Mouse (Mus musculus): Measurements from ENCODE around the gene Gngt2.

Gene Gngt2

GRCm38 (mm10) chr11:95825625-95826024 is 11.4 kb upstream of the Gngt2 start:
- in situ Hi-C loops (cut with MboI; ENCODE audit: low sequenced_read_pairs) = loop anchor here (5.0 kb wide), 1 partner anchor 37 kb away; no protein-coding TSS in a partner anchor

DNA sequence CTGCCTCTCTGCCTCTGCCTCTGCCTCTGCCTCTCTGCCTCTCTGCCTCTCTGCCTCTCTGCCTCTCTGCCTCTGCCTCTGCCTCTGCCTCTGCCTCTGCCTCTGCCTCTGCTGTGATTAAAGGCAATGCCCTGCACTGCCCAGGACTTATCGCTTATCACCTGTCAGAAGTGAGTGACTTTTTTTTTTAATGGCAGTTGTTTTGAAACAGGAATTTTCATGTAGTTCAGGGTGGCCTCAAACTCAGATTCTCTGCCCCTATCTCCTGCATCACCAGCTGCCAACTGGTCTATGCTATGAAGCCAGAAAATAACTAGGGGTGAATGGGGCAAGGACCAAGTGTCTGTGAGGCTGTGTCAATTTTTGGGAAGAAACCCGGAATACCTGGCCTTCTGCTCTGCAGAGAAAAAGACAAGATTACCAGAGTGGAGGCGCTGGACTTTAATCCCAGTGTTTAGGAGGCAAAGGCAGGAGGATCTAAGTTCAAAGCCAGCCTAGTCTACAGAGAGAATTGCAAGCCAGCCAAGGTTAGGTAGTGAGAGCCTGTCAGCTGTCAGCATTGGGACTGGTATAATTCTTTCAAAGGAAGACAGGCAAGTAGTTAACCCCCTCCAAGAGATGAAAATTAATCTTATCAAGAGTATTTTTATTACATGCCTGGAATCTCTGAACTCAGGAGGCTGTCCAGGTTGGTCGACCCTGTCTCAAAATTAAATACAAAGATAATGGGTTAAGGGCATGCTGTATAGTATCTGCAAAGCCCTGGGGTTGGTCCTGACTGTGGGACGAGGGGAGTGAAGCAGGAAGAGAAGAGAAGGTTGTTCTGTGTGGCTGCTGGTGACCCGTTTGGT is 10.5 kb upstream of the Gngt2 start:
- in situ Hi-C loops (cut with MboI; ENCODE audit: low sequenced_read_pairs) = loop anchor here (5.0 kb wide), 1 partner anchor 36 kb away; no protein-coding TSS in a partner anchor

DNA sequence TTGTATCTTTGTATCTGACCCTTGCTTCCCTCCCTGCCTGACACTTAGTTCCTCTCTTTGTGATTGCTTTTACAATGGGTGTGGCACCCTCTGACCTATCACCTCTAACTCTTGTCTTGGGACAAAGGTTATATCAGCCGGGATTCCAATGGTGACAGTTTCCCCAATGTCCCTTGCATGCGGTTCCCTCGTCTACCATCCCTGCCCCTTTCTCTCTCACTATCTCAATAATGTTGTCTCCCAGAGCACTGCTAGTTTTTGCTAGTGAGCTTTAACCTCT is 9.9 kb upstream of the Gngt2 start:
- in situ Hi-C loops (cut with MboI; ENCODE audit: low sequenced_read_pairs) = loop anchor here (5.0 kb wide), 1 partner anchor 35 kb away; no protein-coding TSS in a partner anchor

DNA sequence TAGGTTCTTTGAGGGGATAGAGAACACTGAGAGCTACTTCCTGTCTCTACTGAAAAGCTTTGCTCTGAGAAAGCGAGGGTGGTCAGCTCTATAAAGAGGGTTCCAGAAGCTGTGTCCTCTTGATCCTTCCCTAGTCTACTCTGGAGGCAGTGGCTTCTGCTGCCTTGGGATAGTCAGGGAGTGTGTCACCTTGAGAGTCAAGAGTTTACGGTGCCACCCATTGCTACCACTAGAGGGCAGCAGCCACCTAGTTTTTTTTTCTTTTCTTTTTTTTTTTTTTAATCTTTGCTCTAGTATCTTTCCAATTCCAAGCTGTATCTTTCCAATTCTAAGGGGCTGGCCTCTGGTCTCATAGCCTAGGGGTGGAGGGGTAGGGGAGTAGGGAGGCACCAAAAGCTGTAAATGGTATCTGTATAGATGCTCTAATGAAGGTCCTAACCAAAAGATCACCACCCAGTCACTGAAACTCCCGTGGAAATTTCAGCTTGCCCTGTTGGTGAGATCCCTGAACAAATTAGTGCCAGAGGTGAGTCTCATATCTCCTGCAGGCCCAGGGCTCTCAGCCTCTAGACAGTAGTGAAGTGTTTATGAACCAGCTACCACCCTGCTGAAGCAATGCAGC is 9.4 kb upstream of the Gngt2 start:
- in situ Hi-C loops (cut with MboI; ENCODE audit: low sequenced_read_pairs) = loop anchor here (5.0 kb wide), 1 partner anchor 35 kb away; no protein-coding TSS in a partner anchor

- in situ Hi-C loops (cut with MboI; ENCODE audit: low sequenced_read_pairs) = loop anchor here (5.0 kb wide), 1 partner anchor 34 kb away; no protein-coding TSS in a partner anchor
These were observed 8.6 kb upstream of the Gngt2 start for GRCm38 (mm10) chr11:95828181-95828964.

- in situ Hi-C loops (cut with MboI; ENCODE audit: low sequenced_read_pairs) = loop anchor here (5.0 kb wide), 1 partner anchor 33 kb away; no protein-coding TSS in a partner anchor
These were observed 7.4 kb upstream of the Gngt2 start for GRCm38 (mm10) chr11:95829526-95830050.

GRCm38 (mm10) chr11:95830411-95831275 is 6.4 kb upstream of the Gngt2 start:
- in situ Hi-C loops (cut with MboI; ENCODE audit: low sequenced_read_pairs) = no loop called here

- in situ Hi-C loops (cut with MboI; ENCODE audit: low sequenced_read_pairs) = no loop called here
These were observed 5.8 kb upstream of the Gngt2 start for GRCm38 (mm10) chr11:95831276-95831619.

DNA sequence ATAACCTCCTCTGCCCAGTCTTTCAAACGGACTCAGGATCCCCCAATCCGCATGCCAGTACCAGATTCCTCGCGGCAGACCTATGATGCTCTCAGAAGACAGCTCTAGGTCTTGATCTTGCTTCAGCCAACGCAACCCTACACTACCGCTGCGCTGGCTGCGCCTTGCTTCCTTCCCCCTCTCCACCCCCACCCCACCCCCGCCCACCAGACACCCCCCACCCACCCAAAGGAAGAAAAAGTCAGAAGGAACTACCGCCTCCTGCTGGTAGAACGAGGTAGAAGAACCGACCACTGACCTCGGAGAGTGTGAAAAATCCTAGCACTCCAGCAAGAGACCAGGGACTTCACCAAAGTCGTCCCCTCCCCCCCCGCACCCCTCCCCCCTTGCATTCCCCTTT is 5.4 kb upstream of the Gngt2 start:
- in situ Hi-C loops (cut with MboI; ENCODE audit: low sequenced_read_pairs) = no loop called here

GRCm38 (mm10) chr11:95832129-95833005 is 4.6 kb upstream of the Gngt2 start:
- in situ Hi-C loops (cut with MboI; ENCODE audit: low sequenced_read_pairs) = no loop called here

DNA sequence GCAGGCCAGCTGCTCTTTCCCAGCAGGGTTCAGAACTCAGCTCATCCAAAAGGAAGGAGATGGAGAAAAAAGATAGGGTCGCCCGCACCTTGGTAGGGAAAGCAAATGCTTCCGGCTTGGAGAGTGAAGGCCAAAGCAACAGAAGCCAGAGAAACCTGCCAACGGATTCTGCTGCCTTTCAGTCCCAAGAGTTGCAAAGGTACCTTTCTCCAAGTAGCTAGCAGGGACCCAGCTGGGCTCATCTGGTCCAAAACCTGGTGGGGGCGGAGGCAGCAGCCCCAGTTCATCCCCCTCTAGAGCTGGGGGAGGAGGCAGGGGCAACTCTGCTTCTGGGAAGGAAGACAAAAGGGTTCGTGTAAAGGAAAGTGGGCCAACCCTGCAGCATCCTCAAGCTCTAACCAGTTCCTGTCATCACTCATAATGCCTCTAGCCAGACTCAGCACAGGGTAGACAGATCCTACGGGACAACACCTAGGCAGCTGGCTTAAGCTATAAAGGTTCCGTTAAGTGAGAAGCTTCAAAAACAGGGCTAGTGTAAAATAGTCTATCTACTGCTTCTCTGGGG is 3.9 kb upstream of the Gngt2 start:
- in situ Hi-C loops (cut with MboI; ENCODE audit: low sequenced_read_pairs) = no loop called here

GRCm38 (mm10) chr11:95833631-95834142 is 3.3 kb upstream of the Gngt2 start:
- in situ Hi-C loops (cut with MboI; ENCODE audit: low sequenced_read_pairs) = no loop called here

DNA sequence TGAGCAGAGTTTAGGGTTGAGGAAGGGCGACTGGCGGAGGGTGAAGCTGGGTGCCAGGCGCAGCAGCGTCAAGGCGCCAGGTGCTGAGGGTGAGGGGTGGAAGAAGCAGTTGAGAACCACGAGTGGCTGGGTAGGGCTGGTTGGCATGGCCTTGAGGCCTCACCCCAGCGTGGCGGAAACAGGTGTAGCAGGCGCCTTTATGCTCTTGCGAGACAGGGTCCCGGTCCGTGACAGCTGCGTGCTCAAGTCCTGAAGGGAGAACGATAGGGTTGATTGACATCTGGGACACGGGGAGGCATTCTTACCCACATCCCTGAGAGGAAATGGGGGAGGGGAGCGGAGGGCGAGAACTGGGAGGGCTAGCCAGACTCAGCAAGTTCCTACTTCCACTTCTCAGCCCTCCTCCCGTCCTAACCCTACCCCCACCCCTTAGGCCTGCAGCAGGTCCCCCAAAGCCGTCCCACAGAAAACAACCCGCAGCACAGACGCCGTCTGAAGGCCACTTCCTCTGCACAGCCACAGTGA is 2.8 kb upstream of the Gngt2 start:
- in situ Hi-C loops (cut with MboI; ENCODE audit: low sequenced_read_pairs) = no loop called here

DNA sequence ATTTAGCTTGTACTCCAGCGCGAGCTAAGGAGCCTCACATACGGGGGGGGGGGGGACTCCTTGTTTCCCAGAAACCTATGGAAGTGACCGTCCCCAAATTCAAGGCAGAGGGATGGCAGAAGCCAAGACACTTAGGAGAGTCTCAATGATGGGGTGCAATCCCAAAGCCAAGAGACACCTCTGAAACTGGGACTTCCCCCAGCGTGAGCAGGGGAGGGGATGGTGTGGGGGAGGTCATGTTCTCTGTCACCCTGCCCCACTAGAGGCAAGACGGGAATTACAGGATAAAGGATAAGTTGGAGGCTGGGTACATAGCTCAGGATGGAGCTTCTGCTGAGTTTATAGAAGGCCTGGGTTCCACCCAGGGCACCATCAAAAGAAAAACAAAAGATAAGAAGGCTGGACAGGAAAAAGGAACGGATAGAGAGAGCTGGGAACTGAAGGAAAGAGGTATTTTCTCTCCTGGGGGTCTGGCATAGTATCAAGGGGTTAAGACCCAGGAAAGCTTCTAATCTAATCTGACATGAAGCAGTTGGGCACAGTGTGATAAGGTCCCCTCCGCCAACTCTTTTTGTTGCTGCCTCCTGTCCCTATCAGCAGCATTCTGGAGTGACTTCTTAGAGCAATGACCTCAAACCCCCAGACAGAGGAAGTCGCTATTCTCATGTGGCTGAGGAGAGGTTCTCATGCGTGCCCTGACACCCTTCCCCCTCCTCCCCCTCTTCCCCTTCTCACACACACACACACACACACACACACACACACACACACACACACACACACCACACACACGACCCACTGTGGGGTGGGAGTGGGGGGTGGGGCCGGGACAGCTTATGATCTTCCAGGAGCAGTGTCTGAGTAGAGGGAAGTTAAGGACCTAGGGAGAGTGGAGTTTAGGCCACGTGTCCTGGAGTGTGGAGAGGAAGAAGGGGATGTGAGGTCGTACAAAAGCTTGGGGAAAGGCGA is 2.0 kb upstream of the Gngt2 start:
- in situ Hi-C loops (cut with MboI; ENCODE audit: low sequenced_read_pairs) = no loop called here

DNA sequence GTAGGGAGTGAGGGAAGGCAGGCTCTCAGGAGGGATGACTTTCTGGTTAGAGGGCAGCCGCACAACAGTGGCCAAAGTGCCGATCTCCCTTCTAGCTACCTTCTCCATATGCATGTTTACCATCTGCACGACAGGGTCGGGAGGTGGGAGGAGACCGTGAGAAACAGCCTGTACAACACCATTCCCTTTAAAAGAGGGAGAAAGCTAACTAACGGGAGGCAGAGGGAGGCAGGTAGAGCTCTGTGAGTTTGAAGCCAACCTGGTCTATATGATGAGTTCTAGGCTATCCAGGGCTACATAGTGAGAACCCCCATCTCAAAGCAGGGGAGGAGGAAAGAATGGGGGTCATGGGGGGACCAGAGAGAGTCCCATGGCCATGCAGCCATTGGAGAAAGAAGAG is 1.2 kb upstream of the Gngt2 start:
- in situ Hi-C loops (cut with MboI; ENCODE audit: low sequenced_read_pairs) = no loop called here

GRCm38 (mm10) chr11:95836433-95836832 is 583 bp upstream of the Gngt2 start:
- in situ Hi-C loops (cut with MboI; ENCODE audit: low sequenced_read_pairs) = no loop called here

- in situ Hi-C loops (cut with MboI; ENCODE audit: low sequenced_read_pairs) = no loop called here
These were observed 1.6 kb downstream of the Gngt2 start for GRCm38 (mm10) chr11:95838598-95838997.

Data from CH12F3 (cell line).